Mouse (Mus musculus) cortical plate, adult 2 months (tissue): ENCODE measurements around the gene Stat3.

ENCODE experiments used
- CTCF ChIP-seq: fragments of 200-500 bp; IDR thresholded peaks from 2 replicates; pipeline ENCODE4 v1.5.1; 2011; ENCODE audit warnings: mild to moderate bottlenecking, control low read depth, low read length; ENCODE audit not compliant: insufficient read depth; ENCODE audit errors: extremely low read depth
- POLR2A ChIP-seq: fragments of 200-500 bp; IDR thresholded peaks from 2 replicates; pipeline ENCODE4 v1.6.1; 2011; ENCODE audit warnings: mild to moderate bottlenecking, low read length, control low read depth; ENCODE audit not compliant: insufficient read depth; ENCODE audit errors: extremely low read depth

GRCm38 (mm10) chr11:100860198-100861048 lies 78.9 kb downstream of the Stat3 start:
- TF ChIP-seq CTCF (no peak), POLR2A (no peak)
